Mouse (Mus musculus) mesoderm, embryonic 11.5 days (tissue): Measurements from ENCODE around the gene Zbtb16.

ENCODE experiments used
- DNase-seq: peaks from one replicate; pipeline ENCODE4 v3.0.0-alpha.2; 2012; ENCODE audit warnings: low read depth, low spot score

Zbtb16 gene

DNA sequence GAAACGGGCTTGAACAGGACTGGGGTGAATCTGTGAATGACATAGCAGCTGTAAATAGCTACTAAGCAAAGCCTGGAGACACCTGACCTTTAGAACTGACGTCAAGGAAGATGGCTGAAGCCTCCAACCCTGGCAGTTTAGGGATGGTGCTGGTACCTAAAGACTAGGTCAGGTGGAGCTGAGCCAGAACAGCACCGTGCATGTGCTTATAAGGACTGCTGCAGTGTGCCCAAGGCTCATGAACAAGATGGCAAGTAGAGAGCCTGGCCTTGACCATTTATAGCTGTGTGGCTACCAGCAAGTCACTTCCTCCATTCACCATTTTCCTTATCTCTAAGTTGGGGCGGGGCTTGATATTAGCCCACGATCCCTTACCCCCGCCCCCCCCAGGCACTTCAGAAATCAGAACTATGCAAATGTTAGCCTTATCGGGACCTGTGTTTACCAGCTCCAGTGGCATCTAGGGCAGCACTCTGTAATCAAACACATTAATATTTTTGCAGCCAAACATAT is 9.6 kb downstream of the Zbtb16 start:
- DNase-seq: no peak

- no peak for DNase-seq
These were observed 11.4 kb downstream of the Zbtb16 start for GRCm38 (mm10) chr9:48824533-48825130.

GRCm38 (mm10) chr9:48823851-48824250 is 12.2 kb downstream of the Zbtb16 start:
- no peak for DNase-seq

GRCm38 (mm10) chr9:48823319-48823705 is 12.7 kb downstream of the Zbtb16 start:
- DNase-seq: no peak

DNA sequence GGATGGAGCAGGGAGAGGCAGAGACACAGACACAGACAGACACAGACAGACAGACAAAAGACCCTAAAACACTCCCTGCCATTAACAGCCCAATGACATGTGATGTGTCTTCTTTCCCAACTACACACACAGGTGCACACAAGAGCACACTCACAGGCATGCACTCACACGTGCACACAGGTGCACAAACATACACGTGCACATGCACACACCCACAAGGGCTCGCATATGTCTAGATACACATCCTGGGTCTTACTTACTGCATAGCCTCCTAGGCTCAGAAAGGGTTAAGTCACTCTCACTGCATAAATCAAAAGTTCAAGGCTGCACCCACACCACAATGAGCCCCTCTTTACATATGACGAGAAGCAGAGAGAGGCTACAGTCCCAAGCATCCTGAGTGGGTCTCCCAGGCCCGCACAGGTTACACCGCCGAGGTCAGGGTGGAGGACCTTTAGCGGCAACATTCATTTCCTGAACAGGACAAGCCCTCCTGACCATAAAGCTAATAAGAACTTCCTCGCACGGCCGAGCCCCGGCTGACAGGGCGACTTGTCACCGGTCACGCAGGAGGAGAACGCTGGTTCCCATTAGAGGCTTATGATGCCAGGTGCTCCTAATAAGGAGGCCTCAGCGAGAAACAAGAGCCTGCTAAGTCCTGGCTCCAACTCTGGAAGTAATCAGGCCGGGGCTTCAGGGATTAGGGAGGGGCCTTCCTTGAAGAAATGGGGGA is 13.3 kb downstream of the Zbtb16 start:
- peak; percentile 76 for DNase-seq

- DNase-seq: no peak
These were observed 14.0 kb downstream of the Zbtb16 start for GRCm38 (mm10) chr9:48821916-48822585.

- DNase-seq: no peak
These were observed 14.6 kb downstream of the Zbtb16 start for GRCm38 (mm10) chr9:48821431-48821830.

DNA sequence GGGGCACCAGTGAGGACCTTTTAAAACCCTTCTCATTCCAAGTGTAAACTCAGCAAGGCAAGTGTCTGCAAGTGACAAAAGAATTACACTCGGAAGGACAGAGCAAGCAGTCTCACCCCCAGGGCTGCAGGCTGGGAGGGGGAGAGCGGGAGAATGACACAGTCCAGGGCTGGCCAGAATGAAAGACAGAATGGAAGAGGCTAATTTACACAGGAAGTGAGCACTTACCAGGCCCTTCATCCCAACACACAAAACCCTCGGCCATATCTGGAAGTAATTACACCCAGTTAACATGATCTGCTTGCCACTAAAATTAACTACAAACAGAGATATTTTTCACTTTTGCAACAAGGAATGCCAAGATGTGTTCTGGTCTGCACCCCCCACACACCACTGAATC is 15.2 kb downstream of the Zbtb16 start:
- DNase-seq: peak; percentile 38

- DNase-seq: no peak
These were observed 16.3 kb downstream of the Zbtb16 start for GRCm38 (mm10) chr9:48819695-48820094.

GRCm38 (mm10) chr9:48819137-48819536 is 16.9 kb downstream of the Zbtb16 start:
- DNase-seq: no peak

- no peak for DNase-seq
These were observed 18.1 kb downstream of the Zbtb16 start for GRCm38 (mm10) chr9:48817907-48818306.

- DNase-seq: no peak
These were observed 18.6 kb downstream of the Zbtb16 start for GRCm38 (mm10) chr9:48817399-48817793.

- DNase-seq: no peak
These were observed 19.2 kb downstream of the Zbtb16 start for GRCm38 (mm10) chr9:48816678-48817398.

DNA sequence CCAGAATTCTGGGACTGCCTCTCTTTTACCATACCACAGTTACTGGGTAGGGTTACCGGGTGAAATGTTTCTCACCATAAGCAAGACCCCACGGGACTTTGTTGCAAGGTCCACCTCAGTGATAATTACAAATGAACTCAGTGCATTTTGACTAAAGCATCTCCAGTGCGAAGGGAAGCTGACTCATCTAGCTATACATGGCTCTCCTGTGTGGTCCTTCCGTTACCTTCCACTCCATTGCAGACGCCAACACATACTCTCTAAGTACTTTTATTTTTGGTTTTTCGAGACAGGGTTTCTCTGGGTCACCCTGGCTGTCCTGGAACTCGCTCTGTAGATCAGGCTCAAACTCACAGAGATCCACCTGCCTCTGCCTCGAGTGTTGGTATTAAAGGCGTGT is 19.9 kb downstream of the Zbtb16 start:
- DNase-seq: no peak

DNA sequence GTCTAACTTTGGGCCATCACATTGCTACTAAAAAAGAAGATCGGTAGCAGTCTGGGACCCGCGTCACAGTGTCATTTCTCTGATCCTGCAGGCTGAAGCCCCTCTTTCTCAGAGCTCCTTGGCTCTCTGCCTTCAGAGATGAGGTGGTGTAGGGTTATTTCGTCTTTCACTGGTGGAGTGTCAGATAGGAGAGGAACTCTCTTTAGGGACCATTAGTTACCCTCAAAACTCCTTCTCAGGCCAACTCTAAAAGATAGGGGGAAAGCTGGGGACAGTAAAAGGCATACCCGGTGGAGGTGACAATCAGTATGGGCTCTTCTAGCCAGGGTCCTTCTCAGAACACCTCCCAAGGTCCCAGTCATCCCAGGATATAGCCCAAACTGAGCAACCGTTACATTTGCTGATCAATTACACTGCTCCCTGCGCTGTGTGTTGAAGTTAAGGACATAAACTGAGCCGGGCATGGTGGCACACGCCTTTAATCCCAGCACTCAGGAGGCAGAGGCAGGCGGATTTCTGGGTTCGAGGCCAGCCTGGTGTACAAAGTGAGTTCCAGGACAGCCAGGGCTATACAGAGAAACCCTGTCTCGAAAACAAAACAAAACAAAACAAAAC is 21.0 kb downstream of the Zbtb16 start:
- no peak for DNase-seq

DNA sequence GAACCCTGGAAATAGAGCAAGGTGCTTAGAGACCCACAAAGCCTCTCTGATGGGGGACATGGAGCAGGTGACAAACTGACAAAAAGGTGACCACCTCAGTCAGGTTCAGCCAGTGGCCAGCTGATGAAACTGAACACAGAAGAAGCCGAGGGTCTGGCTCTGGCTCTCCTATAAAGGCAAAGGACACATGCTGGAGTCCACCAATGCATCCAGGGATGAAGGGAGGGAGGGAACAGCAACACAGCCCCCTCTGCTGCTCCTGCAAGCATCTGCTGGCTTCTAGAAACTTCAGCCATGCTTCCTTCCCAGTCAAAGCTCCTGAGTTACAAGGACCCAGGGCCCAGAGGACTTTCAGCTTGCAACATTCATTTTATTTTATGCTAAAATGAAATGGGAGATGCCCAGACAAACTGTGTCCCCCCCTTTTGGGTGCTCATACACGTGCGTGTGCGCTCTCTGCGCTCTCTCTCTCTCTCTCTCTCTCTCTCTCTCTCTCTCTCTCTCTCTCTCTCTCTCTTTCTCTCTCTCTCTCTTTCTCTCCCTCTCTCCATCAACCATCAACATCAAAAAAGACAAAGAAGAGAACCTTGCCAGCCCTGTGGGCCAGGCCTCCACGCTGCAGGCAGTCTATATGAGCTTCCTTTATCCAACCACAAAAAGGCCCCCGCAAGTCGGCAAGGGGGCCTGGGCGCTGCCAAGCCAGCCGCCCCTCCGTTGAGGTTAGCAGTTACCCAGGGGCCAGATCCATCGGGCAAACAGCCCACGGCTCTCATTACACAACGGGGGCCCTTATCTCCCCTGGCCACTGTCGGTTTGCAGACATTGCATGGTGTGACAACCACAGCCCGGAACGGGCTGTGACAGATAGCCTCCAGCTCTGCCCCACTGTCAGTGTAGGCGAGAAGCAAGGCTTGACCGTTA is 21.8 kb downstream of the Zbtb16 start:
- no peak for DNase-seq

DNA sequence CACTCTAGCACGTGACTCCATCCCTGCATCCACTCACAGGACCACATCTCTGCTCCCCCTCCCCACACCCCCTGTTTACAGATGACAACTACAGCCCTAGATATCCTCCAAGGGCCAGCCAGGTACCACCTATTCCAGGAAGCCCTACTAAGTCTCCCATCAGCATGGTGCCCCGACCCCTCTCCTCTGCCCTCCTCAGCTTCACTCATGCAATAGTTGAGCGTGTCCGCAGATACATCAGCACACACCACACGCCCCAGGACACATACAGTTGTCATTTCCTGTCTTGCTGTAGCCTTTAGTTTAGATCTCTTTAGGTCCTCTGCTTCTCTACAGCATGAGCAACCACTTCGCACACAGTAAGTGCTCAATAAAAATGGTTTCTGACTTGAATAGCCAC is 23.7 kb downstream of the Zbtb16 start:
- no peak for DNase-seq

DNA sequence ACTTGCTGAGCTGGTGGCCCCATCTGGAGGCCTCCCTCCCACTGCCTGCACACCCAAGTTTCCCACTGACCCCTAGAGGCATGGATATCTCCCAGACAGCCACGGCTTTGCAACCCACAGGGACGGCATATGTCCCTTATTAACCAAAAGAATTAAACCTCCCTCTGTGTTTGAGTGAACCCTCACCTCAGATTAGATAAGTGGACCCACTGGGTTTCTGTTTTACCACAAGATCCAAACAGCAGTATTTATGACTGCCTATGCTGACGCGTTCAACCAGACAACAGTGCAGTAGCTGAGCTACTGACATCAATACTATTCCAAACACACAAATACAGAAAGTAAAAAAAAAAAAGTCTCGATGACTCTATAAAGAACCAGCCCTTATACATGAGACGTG is 29.4 kb downstream of the Zbtb16 start:
- no peak for DNase-seq

- no peak for DNase-seq
These were observed 30.2 kb downstream of the Zbtb16 start for GRCm38 (mm10) chr9:48805850-48806249.

DNA sequence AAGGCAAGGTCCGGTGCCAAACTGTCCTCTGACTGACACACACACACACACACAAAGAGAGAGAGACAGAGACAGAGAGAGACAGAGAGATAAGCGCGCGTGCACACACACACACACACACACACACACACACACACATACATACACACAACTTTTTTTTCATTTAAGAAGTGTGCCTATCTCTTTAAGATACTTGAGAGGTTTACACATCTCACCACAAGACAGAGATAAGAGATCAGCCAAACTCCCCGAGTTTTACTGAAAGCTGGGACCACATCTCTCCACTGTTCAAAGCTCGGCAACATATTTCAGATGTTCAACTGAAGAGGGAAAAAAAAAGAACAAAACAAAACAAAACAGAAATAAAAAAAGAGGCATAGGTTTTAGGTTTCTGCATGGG is 31.5 kb downstream of the Zbtb16 start:
- DNase-seq: no peak
